Mouse (Mus musculus) urinary bladder, adult 2 months (tissue): Measurements from ENCODE around the gene Mex3a. TPM values are rescaled to one million over a fixed set of nuclear protein-coding genes. Genes with fewer than 3 reads are reported as not detected.

Experiments used
- DNase-seq: peaks from one replicate; pipeline ENCODE4 v3.0.0; 2022; ENCODE audit warnings: low spot score
- polyA plus RNA-seq: library from polyadenylated mRNA; depleted of rRNA; stranded (reverse); fragments of >200 nt; gene quantifications from 2 replicates; pipeline ENCODE4 v1.2.3, GENCODE M21; 2012

The Mex3a gene
- polyA plus RNA-seq, 1 experiment: 1.8 TPM

- no peak for DNase-seq
Measured at GRCm38 (mm10) chr3:88527565-88527964, 4.6 kb upstream of the Mex3a start.

- DNase-seq: no peak
Measured at GRCm38 (mm10) chr3:88528646-88529045, 3.5 kb upstream of the Mex3a start.

- DNase-seq: no peak
Measured at GRCm38 (mm10) chr3:88529204-88530000, 2.8 kb upstream of the Mex3a start.

GRCm38 (mm10) chr3:88530082-88530864 lies 1.9 kb upstream of the Mex3a start:
- no peak for DNase-seq

- peak; percentile 86 for DNase-seq
Measured at GRCm38 (mm10) chr3:88531348-88532298, 572 bp upstream of the Mex3a start.

GRCm38 (mm10) chr3:88532689-88533511 lies 705 bp downstream of the Mex3a start:
- no peak for DNase-seq

GRCm38 (mm10) chr3:88533706-88534105 lies 1.5 kb downstream of the Mex3a start:
- DNase-seq: no peak

GRCm38 (mm10) chr3:88535005-88535404 lies 2.8 kb downstream of the Mex3a start:
- DNase-seq: no peak

- no peak for DNase-seq
Measured at GRCm38 (mm10) chr3:88535527-88535926, 3.3 kb downstream of the Mex3a start.

- DNase-seq: peak; percentile 62
Measured at GRCm38 (mm10) chr3:88536103-88536930, 4.1 kb downstream of the Mex3a start.

GRCm38 (mm10) chr3:88537146-88537545 lies 5.0 kb downstream of the Mex3a start:
- DNase-seq: no peak

- DNase-seq: no peak
Measured at GRCm38 (mm10) chr3:88538271-88539145, 6.3 kb downstream of the Mex3a start.

GRCm38 (mm10) chr3:88539397-88539796 lies 7.2 kb downstream of the Mex3a start:
- no peak for DNase-seq

GRCm38 (mm10) chr3:88540085-88540484 lies 7.9 kb downstream of the Mex3a start:
- no peak for DNase-seq

- no peak for DNase-seq
Measured at GRCm38 (mm10) chr3:88541622-88542401, 9.6 kb downstream of the Mex3a start.

- DNase-seq: no peak
Measured at GRCm38 (mm10) chr3:88542486-88542885, 10.3 kb downstream of the Mex3a start.

- DNase-seq: no peak
Measured at GRCm38 (mm10) chr3:88543174-88543573, 11.0 kb downstream of the Mex3a start.
